Mouse (Mus musculus) bone marrow macrophage, adult 2 months (primary cell): ENCODE data around the gene Dhx29. TPM values are rescaled to one million over a fixed set of nuclear protein-coding genes. Genes with fewer than 3 reads are reported as not detected.

Experiments used
- H3K27ac ChIP-seq: 2 replicates; pipeline ENCODE4 v1.5.1; 2012; ENCODE audit warnings: low read depth, low read length; ENCODE audit not compliant: insufficient read depth
- H3K4me1 ChIP-seq: 2 replicates; pipeline ENCODE4 v1.6.1; 2012; ENCODE audit warnings: low read length; ENCODE audit not compliant: control insufficient read depth, insufficient read depth
- H3K4me3 ChIP-seq: 2 replicates; pipeline ENCODE4 v1.5.1; 2012; ENCODE audit warnings: mild to moderate bottlenecking, low read length, moderate library complexity; ENCODE audit not compliant: insufficient read depth
- CTCF ChIP-seq: IDR thresholded peaks from 2 replicates; pipeline ENCODE4 v1.5.1; 2012; ENCODE audit warnings: low read depth, mild to moderate bottlenecking, low read length, moderate library complexity
- POLR2A ChIP-seq: IDR thresholded peaks from 2 replicates; pipeline ENCODE4 v1.6.1; 2012; ENCODE audit warnings: mild to moderate bottlenecking, low read depth, low read length, borderline replicate concordance
- polyA plus RNA-seq: library from polyadenylated mRNA; stranded (reverse); fragments of >200 nt; gene quantifications from 2 replicates; pipeline ENCODE4 v1.2.4, GENCODE M21; 2012; ENCODE audit not compliant: missing spikeins, insufficient read depth, insufficient read length

The Dhx29 gene
- polyA plus RNA-seq, 1 experiment, result 6.8 TPM

DNA sequence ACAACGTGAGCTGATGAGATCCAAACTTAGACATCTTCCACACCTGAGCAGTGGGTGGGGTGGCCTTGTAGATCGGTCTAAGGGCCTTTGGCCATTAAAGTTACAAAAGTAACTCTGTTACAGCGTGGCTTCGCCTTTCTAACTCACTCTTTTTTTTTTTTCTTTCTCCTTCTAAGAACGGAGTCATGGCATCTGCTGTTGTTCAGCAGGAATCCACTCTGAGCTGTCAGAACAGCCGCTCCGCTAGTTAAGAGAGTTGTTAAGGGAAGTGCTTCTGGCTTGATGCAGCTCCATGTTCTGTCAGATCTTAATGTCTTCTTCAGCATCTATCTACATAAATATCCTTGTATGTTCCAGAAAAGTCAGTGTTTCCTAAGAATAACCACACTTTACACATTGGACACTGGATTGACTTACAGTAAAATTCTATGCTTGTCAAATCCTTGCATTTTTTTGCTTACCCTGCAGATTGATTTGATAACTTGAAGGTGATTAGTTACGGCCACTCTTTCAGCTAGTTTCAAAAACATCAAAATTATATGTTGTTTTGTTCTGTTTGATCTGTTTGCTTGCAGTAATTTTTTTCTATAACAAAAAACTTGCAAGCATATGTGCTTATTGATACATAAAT lies 899 bp downstream of the Dhx29 start:
- peaks cover 10% of the 10 kb centered on the region for H3K4me1 ChIP-seq
- TF ChIP-seq CTCF (no peak), POLR2A (no peak)

DNA sequence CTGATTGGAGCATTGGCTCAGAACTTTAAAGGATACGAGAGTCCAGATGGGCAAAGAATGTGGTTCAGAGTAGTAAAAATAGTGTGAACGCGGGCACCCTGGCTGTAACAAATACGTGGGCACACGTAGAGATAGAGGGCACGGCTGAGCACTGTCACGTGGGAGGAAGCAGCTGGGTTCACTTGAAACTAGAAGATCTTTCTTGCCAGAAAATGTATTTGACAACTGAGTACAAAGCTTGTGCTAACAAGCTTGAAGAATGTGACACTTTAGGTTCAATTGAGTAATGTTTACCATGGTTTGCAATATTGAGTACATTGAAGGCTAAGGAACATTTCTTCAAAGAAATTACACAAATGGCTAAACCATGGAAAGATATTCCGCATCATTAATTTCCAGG lies 10.9 kb downstream of the Dhx29 start:
- TF ChIP-seq CTCF, result no peak
- no peak for TF ChIP-seq POLR2A
- Histone ChIP-seq H3K4me1 (no peaks in the 10 kb centered on the region), H3K4me3 (no peak overlapping the region), H3K27ac (no peak overlapping the region)

More for the DNA sequence above, 899 bp downstream of the Dhx29 start:
- Histone ChIP-seq H3K4me3 (peak overlapping the region; percentile 70), H3K27ac (0 out of 2 replicates have a peak overlapping the region, but pooled peaks have one; percentile 12)

DNA sequence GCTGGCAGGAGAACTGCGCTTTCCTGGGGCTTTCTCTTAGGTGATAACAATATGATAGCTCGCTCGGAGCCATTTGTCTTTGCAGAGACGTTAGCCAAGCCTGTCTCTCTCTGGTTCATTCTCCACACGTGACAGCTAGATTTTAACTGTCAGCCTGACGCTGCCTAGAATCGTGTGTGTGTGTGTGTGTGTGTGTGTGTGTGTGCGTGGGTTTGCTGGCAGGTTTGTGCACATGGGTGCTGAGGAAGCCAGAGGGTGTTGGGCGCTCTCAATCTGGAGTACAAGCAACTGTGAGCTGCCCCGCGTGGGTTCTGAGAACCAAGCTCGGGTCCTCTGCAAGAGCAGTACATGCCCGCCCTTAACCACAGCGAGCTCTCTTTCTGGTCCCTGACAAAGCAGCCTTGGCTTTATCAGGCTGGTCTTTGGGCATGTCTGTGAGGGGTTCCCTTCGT lies 14.7 kb downstream of the Dhx29 start:
- Histone ChIP-seq H3K4me3 (no peak overlapping the region), H3K27ac (no peak overlapping the region), H3K4me1 (peaks cover 11% of the 10 kb centered on the region)
- TF ChIP-seq CTCF (no peak), POLR2A (no peak)

DNA sequence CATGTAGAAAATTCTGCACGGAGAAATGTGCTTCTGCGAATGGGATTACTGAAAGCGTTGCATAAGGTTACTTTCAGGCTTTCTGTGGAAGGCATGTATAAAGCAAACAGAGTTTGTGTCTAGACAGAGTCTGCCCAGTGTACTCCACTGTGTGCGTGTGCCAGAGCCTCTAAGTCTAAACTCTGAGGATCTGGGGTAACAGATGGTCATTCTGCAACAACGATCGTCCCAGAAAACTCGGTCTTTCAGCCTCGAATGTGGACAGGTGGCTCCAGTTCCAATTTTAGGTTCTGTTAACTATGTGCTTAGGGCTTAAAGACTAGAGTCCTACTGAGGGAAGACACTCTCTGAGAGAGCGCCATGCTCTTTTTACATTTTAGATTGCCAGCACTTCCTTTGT lies 18.1 kb downstream of the Dhx29 start:
- no peak overlapping the region for H3K4me3 ChIP-seq
- H3K27ac ChIP-seq, result no peak overlapping the region
- TF ChIP-seq CTCF (no peak), POLR2A (no peak)
- peaks cover 11% of the 10 kb centered on the region for H3K4me1 ChIP-seq

DNA sequence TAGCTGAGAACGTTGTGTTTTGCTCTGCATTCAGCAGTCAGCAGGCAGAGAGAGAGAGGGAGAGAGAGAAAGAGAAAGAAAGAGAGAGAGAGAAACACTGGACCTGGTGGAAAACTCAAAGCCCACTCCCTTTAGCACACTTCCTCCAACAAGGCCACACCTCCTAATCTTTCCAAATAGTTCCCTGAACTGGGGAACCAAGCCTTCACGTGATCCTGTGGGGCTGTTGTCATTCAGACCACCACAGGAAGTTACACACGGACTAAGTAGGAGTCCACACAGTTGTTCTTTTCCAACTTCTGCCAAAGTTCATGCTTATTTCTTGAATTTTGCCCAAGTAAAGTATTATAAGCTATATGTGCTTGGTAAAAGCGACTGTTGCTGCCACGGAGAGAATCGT lies 18.6 kb downstream of the Dhx29 start:
- 0 out of 2 replicates have a peak overlapping the region, but pooled peaks have one; percentile 9 for H3K27ac ChIP-seq
- H3K4me3 ChIP-seq, result no peak overlapping the region
- TF ChIP-seq POLR2A, result no peak
- no peak for TF ChIP-seq CTCF
- H3K4me1 ChIP-seq, result peaks cover 11% of the 10 kb centered on the region

DNA sequence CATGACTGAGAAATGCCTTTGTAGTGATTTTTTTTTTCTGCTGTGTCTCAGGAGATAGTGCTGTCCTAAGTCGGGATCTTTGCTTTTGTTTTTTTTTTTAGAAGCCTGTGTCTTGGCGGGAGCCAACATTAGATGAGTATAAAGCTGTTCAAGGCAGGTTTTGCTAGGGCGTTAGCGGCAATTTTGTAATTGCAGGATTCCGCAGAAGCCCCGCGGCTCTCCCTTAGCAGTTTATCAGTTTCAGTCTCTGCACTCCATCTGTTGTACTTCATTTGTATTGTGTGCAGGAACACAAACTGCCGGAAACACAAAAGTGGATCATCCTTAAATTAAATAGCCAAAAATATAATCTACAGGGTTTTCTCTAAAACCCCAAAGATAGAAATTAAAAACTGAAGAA lies 26.8 kb downstream of the Dhx29 start:
- Histone ChIP-seq H3K4me3 (no peak overlapping the region), H3K27ac (no peak overlapping the region), H3K4me1 (no peaks in the 10 kb centered on the region)
- TF ChIP-seq CTCF, result no peak

DNA sequence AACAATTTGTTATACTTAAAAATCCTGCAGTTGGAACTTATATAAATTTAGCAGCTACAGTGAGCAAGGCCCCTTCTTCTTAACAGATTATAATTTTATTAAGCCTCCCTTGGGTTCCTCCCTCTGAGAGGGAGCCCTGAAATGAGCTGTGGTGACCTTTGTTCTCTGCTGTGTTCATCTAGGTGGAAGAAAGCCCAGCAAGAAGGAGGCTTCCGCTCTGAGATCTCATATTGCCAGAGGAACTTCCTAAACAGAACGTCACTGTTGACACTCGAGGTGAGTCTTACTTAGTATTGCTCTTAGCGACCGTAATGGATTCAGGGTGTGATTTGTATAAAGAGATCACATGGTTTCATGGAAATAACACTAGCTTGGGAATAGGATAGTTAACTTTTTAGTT lies 35.8 kb downstream of the Dhx29 start:
- no peak overlapping the region for H3K27ac ChIP-seq
- no peaks in the 10 kb centered on the region for H3K4me1 ChIP-seq
- H3K4me3 ChIP-seq, result no peak overlapping the region
- TF ChIP-seq POLR2A (no peak), CTCF (no peak)

DNA sequence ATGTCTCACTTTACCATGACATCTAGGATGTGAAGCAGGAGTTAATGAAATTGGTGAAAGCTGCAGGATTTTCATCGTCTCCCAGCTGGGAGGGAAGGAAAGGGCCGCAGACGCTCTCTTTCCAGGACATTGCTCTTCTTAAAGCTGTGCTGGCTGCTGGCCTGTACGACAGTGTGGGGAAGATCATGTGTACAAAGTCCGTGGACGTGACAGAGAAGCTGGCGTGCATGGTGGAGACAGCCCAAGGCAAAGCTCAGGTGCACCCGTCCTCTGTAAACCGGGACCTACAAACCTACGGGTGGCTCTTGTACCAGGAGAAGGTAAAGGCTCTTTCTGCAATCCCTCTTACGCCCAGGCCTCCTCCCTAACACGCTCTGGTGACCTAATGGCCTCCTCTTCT lies 37.2 kb downstream of the Dhx29 start:
- TF ChIP-seq CTCF (no peak), POLR2A (no peak)
- Histone ChIP-seq H3K27ac (no peak overlapping the region), H3K4me3 (no peak overlapping the region)

DNA sequence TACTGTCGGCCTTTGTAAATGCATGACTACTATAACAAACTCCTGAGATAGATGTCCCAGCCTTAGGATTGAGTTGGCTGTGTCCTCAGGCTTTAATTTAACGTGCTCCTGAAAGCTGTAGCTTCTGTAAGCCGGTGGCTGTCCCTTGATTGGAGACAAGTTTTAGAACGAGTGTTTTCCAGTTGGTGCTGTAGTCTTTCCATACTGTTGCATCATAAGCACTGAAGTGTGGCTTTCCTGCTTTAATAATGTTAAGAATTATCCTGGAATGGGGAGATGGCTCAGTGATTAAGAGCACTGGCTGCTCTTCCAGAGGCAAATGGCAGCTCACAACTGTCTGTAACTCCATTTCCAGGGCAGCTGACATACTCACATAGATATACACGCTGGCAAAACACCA lies 40.0 kb downstream of the Dhx29 start:
- TF ChIP-seq CTCF, result no peak
- TF ChIP-seq POLR2A, result no peak
- no peak overlapping the region for H3K4me3 ChIP-seq
- H3K27ac ChIP-seq, result no peak overlapping the region
- no peaks in the 10 kb centered on the region for H3K4me1 ChIP-seq

More for the DNA sequence above, 37.2 kb downstream of the Dhx29 start:
- no peaks in the 10 kb centered on the region for H3K4me1 ChIP-seq

DNA sequence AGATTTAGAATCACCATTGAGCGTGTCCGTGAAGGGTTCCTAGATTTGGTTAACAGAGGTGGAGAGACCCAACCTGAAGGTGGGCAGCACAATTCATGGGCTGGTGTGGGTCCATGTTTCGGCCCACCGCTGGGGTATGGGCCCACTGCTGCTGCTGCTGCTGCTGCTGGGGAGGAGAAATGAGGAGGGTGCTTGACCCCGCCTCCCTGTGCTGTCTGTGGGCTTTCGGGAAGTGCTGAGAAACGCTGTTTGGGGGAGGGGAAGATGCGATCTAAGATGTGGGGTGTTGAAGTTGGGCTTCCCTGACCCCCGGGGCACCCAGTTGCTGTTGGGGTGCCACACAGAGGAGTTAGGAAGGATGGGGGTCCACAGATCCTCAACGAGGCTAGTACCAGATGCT lies 49.5 kb downstream of the Dhx29 start:
- Histone ChIP-seq H3K4me3 (peak overlapping the region; percentile 56), H3K27ac (no peak overlapping the region), H3K4me1 (peaks cover 2% of the 10 kb centered on the region)
- TF ChIP-seq CTCF (no peak), POLR2A (no peak)
